Mouse (Mus musculus): ENCODE data around the gene Frmd6.
A peak's percentile ranks its signal among the peaks of the same experiment; 100 is the strongest.

Gene Frmd6

DNA sequence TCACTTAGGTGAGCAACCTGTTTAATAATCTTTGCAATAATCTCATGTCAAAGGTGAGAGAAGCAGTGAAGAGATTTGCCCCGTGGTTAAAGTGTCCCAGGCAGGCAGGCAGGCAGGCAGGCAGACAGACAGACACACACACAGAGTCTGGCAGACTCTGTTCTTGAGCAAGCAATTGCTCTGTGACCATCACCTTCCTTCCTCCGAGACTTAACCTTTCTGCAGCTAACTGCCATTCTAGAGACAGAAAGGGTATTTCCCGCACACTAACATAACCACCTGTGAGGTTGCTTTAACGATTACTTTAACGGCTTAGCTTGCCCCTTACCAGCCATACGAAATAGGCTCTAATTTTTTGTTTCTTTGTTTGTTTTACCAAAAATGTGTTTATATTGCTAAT, 30.4 kb downstream of the Frmd6 start:
- DNase-seq: no peak

DNA sequence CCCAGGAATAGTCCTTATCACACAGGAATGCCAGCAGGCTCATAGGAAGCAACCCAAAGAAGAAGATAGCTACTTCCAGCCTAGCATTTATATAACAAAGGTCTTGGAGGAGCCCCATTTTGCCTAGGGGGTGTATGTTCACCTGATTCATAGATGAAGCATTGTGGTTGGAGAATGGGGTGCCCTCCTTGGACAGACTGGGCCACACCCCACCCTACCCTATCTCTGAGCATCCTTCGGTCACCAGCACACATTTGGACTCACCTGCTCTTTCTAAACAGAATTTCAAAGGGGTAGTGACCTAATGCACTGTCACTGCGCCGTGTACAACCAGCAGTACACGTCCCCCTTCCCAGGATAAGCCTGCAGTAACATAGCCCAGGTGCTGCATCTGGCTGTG, 31.5 kb downstream of the Frmd6 start:
- DNase-seq: no peak

DNA sequence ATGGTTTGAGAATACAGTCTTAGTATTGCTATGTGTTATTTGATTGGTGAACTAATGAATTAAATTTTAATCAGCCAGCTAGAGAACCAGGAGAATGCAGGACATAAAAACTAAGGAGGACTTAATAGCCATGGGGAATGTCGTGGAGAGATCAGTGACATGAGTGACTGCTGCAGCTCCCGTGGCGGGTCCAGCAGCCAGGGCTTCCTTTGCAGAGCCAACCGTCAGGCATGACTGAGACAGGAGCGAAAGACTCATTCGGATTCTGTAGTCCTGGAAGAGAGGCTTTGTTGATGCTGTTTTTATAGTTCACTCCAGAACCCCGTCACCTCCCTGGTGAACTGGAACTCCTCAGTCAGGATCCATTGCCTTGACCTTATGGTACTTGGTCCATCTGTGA, 38.0 kb downstream of the Frmd6 start:
- no peak for DNase-seq

DNA sequence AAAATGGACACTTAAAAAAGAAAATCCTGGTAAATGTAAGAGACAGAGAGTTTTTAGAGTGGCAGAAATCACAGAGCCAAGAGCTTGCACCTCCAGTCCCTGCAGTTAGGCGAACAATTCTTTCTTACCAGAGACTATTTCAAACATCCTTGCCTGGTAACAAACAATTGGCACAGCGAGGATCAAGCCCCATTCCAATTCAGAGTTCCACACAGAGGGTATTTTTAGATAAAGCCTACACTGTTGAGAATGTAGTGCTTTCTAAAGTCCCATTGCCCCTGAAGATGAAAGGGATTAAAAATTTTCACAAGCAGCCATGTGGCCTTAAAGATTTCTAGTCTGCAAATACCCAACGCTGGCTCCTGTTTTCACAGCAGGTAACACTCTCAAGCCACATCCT, 42.5 kb downstream of the Frmd6 start:
- no peak for DNase-seq

DNA sequence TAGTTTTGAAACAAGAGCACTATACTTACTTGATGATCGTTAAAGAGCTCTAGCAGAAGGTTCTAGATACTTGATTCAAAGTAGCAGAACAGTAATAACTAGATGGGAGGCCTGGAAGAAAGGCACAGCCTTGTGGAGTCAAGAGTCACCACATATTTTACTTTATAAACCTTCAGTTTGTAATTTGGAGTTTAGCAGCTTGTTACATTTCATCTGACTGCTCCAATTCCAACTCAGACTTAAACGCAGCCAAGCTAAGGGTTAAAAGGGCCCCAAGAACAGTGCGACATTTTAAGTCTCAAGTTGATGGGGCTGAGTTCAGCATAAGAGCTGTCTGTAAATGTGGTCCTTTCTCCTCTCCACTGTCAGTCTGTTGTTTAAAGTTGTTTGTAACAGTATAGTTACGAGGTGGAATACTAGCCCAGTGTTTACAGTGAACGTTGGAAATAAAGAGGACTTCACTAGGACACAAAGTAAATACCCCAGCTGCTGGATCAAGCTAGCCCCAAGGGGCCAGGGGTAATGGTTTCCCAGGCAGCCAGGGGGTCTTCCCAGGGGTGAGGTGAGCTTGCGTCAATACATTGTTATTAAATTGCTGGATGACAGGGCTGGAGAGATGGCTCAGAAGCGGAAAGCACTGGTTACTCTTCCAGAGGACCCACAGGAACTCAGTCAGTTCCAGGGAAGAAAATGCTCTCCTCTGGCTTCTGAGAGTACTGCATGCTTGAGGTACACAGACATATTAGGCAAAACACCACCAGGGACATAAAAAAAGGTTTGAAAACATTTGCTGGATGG, 43.1 kb downstream of the Frmd6 start:
- DNase-seq: no peak

DNA sequence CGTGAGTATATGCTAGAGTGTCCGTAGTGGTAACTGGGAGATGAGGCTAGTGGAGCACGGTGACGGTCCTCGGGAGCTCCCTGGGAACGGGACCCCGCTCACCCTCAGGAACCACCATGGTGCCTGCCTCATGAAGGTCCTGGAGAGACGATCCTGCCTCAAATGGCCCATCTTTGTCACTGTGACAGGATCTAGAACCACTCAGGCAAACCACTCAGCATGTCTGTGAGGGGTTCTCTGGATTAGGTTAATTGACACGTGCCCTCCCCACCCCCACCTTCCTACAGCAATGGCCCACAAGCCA, 43.6 kb downstream of the Frmd6 start:
- no peak for DNase-seq

DNA sequence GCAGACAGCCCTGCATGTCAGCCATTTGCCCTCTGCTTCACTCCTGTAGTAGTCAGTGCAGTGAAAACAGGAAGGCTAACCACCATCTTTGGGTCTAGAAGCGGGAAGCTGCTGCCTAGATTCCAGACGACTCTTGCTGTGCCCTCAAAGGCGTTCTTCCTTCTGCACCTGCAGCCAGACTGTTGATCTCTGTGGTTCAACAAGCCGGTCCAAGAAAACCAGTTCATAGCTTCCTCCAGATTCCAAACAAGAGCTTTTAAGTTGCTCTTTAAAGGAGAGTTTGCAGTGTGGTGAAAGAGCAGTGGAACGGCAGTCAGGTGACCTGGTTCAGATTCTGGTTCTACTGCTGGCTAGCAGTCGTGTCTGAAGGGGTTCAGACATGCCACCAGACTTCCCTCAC, 48.2 kb downstream of the Frmd6 start:
- no peak for DNase-seq

DNA sequence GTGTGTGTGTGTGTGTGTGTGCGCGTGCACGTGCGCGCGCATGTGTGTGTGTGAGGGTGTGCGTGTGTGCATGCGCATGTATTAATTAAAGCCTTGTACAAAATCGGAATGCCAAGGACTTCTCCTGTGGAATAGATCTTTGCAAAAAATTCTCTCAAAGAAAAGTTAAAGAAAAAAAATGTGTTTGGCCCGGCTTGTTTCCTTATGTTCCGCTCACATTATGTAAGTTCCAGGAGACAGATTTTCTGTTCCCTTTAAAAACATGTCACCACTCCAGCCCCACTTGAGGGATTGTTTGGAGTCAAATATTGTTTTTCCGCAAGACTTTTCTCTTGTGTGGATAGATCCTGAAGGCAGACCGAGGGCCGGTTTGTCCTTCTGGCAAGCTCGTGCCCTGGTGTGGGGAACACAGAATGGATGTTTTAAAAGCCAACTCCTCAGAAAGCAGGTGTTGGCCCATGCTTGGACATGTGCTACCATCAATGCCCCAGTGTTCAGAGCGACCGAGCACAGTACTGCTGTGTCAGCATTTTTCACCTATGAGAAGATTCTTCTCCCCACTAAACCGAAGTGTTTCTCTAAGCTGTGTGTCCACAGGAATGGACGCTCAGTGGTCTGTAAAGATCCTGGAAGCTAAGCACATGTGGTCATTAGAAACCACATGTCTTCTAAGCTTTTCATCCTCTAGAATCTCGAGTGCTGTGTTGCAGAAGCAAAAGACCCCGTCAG, 51.1 kb downstream of the Frmd6 start:
- no peak for DNase-seq

DNA sequence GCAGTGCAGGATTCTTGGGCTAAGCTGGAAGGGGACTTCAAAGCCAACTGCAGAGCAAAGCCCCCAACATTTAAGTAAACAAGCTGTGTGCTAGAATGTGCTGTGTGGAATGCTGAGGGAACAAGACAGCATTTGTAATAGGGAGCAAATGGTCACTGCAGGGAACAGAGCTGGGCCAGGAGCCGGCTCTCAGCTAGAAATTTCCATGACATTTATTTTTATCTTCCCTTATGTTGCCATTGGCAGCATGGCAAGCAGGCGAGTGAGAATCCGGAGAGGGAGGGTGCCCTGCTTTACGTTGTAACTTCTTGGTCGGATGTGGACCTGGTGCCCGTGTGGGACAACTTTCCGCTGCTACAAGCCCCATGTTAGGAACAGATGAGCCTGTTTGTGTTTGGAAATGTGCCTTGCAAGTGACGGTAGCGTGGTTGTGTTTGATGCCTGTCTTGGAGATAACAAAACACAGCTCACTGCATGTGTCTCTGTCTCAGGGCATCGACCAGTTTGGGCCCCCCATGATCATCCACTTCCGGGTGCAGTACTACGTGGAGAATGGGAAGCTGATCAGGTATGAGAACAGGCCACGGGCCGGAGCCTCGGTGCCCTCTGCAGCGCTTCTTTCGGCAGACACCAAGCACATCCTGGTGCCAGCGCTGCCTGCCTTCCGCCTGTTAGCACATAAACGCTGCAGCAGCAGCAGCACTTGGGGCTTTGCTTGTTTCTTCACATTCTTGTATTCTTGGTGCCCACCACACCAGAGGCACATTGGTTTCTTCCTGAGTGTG, 52.8 kb downstream of the Frmd6 start:
- no peak for DNase-seq

DNA sequence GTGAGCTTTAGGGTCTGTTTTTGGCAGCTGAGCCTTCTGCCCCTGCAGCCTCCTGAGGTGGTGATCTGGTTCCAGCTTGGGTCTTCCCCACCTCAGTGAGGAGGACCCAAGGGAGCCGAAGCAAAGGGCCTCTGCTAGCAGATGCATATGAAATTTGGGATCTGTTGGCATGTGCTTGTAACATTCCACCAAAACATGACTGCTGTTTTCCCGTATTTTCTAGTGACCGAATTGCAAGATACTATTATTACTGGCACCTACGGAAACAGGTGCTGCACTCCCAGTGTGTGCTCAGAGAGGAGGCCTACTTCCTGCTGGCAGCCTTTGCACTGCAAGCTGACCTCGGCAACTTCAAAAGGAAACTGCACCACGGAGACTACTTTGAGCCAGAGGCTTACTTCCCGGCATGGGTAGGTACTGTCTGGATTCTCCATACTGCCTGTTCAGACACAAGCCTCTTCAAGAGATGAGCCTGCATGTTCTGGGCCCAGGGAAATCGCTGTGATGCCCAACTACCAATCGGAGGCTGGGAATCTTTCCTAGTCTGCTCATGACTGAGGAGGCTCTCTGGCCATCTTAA, 55.2 kb downstream of the Frmd6 start:
- DNase-seq: no peak

DNA sequence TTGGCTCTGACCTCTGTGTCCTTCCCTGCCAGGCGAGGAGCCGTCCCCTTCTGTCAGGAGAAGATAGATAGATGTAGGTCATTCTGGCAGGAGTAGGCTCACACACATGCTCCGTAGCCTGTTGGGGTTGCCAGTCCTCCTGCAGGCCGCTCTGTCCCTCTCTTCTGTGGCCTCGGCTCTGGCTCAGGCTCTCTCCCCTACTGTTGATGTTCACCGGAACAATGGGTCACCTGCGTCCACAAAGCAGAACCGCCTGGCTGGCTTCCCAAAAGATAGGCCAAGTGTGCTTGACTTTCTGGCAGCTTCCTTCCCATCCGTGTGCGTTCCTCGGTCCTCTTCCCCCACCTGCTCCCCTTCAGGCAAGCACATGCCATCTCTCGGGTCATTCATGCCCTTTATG, 56.0 kb downstream of the Frmd6 start:
- DNase-seq: peak; percentile 4 to 8

DNA sequence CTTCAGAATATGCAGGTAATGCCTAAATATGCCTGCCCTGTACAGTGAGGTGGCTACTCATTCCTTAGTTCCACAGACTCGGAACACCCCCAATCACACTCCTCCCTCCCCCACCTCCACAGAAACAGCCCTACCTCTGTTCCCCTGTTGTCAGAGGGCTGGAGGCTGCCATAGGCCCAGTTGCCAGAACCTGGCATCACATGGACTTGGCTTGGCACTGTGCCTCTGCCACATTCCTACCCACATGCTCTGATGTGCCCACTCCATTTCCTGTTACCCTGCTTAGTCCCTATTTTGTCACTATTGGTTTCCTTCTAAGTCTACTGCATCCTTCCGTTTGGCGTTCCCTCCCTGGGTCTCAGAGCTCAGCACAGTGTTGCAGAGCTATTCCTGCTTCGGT, 56.5 kb downstream of the Frmd6 start:
- no peak for DNase-seq

DNA sequence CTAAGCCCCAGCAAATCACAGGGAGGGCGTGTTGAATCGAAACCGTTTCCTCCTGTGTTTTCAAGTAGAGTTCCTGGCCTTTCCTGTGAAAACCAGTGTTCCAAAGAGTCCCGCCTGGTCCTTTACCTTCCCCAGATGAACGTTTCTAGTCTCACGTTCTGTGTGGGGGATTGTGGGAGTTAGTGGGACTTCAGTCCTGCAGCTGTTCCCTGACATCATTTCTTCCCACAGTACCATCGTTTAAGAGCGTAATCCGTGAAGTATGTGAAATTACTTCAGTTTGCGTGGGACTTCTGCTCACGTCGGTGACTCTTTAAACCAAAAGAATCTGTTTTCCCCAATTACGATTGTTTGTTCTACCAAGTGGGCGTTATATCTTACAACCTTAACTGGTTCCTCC, 57.8 kb downstream of the Frmd6 start:
- DNase-seq: no peak

DNA sequence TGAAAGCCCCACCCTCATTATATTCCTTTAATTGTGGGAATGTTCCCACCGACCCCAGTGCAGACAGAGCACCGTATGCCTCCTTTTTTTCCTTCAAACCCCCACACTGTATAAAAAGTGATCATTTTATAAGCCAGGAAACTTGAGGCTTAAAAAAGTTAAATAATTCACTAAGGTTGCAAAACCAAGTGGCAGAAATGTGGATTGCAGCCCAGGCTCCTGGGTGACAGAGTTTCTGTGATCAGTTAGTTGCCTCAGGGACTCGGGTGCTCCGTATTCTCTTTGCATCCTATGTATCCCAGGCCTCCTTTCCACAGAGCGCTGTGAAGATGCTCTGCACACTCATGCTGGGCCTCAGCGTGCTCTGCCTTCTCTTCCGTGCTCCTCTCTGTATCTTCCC, 58.8 kb downstream of the Frmd6 start:
- DNase-seq: no peak

DNA sequence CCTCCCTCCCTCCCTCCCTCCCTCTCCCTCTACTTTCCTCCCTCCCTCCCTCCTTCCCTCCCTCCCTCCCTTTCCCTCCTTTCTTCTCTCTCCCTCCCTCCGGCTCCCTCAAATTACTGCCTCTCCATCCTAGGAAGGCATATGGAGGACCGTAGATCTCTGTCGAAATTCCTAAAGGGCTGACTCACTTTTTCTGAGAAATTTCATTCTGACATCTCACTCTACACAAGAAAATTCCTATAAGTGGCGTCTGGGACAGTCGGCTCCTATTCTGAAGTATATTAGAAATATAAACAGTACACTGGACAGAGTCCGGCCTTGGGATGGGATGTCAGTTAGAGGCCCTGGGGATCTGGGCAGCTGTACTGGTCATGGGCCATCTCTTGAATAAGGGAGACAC, 59.7 kb downstream of the Frmd6 start:
- DNase-seq: no peak

DNA sequence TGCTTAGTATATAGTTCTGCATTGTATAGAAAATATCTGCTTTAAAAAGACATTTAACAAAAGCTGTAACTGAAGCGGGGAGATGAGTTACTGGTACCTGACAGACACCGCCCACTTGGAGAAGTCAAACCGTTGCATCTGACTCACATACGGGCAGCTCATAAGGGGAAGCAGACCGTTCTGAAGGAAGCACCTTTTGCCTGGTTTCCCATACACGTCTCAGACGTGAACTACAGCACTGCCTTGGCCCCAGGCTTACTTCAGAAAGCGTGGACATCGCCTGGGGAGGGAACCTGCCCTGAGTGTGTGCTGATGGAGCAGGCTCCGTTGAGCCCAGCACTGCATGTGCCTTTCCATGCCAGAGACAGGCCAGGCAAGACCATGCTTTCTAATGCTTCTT, 60.3 kb downstream of the Frmd6 start:
- DNase-seq: no peak

DNA sequence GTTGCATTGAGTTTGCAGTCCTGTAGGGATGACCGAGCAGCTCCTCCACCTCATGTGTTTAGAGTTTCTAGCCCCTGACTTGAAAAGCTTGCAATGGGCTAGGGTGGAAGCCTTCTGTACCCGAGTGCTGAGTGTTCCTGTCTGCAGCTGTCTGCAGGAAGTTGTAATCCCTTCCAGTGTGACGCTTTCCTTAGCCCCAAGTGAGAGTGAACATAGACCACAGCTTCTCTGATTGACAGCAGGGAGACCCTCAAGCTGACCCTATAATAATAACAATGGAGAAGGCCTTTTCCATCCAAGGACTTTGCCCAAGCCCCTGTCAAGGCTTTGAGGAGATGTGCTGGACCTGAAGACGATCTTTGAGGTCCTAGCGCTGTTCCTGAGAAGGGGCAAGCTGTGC, 65.1 kb downstream of the Frmd6 start:
- DNase-seq: no peak

DNA sequence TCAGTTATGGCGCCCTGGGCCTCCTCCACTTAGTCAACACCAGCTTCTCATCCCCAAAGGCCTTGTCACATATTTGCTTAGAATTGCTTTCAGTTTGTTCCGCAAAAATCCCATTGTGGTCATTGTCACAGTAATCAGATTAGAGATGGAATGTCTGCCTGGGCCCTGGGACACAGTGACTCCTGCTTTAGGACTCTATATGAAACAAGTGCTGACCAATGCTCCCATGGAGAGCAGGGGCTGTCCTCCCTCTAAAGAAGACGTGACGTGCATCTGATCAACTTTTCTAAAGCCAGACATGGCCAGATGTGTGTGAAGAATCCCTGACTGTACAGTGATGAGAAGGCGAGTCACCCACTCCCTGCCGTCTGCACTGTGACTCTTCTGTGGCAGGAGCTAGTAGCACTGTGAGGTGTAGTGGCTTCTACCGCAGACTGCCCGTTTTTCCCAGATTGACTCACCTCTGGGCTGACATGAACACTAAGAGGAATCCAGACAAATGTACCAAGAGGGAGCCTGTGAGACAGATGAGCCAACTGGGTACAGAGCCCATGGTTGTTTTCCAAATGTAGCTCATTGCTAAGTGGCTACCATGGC, 65.7 kb downstream of the Frmd6 start:
- no peak for DNase-seq

DNA sequence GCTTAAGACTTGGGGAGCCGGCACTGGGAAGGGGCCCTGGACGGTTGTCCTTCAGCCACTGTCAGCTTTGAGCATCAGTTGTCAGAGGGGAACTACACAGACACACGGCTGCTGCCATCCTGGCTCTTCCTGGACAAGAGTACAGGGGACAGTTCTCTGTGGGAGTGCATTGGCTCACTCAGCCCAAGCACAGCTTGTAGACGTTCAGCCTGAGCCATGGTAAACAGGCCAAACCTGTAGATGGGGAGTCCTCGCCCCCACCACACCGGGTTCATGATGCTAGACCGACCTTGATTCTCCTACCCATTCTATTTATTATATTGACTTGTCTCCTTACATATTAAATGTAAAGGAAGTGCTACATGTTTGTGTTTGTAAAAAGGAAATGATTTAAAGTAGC, 70.0 kb downstream of the Frmd6 start:
- DNase-seq: no peak

DNA sequence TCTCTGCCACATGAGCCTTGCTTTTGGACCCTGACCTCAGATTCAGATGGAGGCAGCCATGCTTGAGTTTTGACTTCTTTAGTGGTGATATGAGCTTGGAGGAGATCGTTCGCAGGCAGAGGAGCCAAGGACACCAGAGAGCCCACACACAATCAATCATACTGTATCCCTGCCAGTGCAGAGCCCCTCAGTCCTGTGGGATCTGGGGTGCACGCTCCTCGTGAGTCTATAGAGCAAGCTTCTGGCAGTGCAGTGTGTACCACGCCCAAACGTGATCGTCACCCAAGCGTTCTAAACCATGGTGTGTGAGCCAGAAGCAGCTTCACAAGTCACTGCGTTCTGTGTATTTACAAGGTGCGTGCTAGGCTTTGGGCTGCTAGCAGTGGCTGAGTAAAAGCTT, 70.8 kb downstream of the Frmd6 start:
- DNase-seq: no peak

DNA sequence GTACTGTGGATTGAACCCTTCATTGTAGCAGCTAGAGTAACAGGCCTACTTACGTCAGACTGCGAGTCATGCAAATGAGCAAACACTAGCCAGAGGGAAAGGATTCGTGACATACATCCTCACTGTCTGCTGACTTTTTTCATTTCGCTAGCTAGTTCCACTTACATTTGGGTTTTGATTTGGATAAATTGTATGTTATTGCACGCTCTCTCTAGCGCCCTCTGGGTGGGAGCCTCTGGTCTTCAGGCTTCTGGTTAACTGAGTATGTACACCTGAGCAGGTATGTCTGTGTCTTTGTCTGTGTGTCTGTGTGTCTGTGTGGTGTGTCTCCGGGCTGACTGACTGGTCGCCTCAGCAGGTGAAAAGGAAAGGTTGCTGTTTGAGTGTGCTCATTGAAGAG, 72.1 kb downstream of the Frmd6 start:
- no peak for DNase-seq

DNA sequence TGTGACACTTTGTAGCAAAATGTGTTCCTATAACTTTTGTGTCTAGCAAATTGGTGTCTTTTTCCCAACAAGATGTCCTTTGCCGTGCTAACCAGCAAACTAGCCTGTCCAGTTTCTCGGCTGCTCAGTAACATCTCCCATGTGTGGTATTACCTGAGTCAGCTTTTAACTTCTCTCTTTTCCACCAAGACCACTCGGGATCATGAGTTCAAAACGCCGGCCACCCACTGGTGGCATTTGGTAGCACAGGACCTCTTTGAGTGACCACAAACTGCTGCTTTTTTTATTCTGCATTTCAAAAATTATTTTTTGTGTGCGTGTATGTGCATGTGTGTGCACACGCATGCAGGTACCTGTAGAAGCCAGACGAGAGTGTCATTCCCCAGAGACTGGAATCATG, 73.1 kb downstream of the Frmd6 start:
- no peak for DNase-seq

DNA sequence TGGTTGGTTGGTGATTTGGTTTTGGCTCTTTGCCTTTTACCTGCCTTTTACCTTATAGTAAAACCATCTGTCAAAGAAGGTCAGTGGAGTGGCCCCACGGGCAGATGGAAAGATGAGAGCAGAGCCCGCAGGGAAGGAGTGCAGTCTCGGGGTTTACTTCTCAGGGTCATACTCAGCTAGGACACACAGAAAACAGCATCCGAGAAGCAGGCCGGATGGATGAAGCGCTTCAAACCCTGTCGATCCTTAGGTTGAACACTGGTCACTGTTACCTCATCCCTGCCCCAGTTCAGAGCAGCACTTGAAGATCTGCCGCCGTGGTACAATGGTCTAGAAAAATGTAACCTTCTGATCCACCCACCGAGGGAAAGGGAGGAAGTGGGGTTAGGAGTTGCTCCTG, 79.2 kb downstream of the Frmd6 start:
- DNase-seq: no peak
